In the genomic region with DNA sequence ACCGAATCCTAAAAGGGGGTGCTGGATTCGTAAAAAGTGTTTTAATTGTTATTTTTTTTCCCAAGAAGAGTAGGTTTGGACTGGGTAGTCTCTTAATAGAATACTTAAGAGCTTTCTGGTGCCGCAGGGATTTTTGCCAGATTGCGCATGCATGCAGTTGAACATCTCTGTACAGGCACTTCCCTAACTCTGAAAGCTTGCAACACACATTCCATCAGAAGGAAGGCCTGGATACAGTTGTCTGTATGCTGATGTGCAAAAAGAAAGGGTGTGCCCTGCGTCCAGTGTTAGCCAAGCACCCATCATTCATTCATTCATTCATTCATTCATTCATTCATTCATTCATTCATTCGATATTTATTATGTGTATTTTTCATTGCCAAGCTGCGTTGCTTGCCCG, we compare ENCODE assay signal across 8 mouse cellular contexts. TPM values are rescaled to one million over a fixed set of nuclear protein-coding genes. Genes with fewer than 3 reads are reported as not detected.
DNase-seq lines count a peak whose midpoint lies in the region; ATAC-seq and TF ChIP-seq lines count a peak whose summit lies in the region.

No protein-coding gene starts in this region.

- no peak for TF ChIP-seq POLR2A in cerebellum, adult 2 months (IDR thresholded peaks at IDR 0.05; ENCODE audit: borderline replicate concordance, insufficient read depth, low read length)
- TF ChIP-seq POLR2A in testis, adult 2 months (IDR thresholded peaks at IDR 0.05; ENCODE audit: control insufficient read depth, low read depth, low read length): no peak

- H3K27me3 ChIP-seq in cerebellum, adult 2 months (ENCODE audit: control insufficient read depth, insufficient read depth, low read length): no peaks in the 10 kb centered on the region
- no peaks in the 10 kb centered on the region for H3K27me3 ChIP-seq in testis, adult 2 months (ENCODE audit: control insufficient read depth, insufficient read depth, low read length)
- no peaks in the 10 kb centered on the region for H3K27me3 ChIP-seq in hindbrain, embryonic 16.5 days (replicated peaks; ENCODE audit: control insufficient read depth, insufficient read depth, low read length)
- no peaks in the 10 kb centered on the region for H3K27me3 ChIP-seq in megakaryocyte, embryonic 14.5 days (replicated peaks)

- peak overlapping the region; percentile 61 for H3K4me2 ChIP-seq in hindbrain, embryonic 16.5 days (ENCODE audit: low read length)

- WGBS in cerebellum, adult 2 months: 35% methylated on average over 8 of the region's 8 CpGs
- 45% methylated on average over 8 of the region's 8 CpGs for WGBS in hindbrain, embryonic 16.5 days

- TF ChIP-seq CTCF in cerebellum, adult 2 months (IDR thresholded peaks at IDR 0.05; ENCODE audit: borderline replicate concordance, insufficient read depth, low read depth, low read length): no peak
- TF ChIP-seq CTCF in testis, adult 2 months (IDR thresholded peaks at IDR 0.05; ENCODE audit: control insufficient read depth, insufficient read depth, insufficient replicate concordance, low read depth, low read length): no peak

- DNase-seq in cerebellum, adult 2 months: no peak
- no peak for DNase-seq in cerebellum, postnatal 36 days
- no peak for DNase-seq in testis, postnatal 10 days (ENCODE audit: low spot score)
- no peak for DNase-seq in adrenal gland, postnatal 25 days
- DNase-seq in left cerebral cortex, adult 11 months (ENCODE audit: low spot score): no peak

- H3K9ac ChIP-seq in hindbrain, embryonic 16.5 days (ENCODE audit: low read depth, low read length): peak overlapping the region; percentile 95

- H3K36me3 ChIP-seq in testis, adult 2 months (ENCODE audit: control insufficient read depth, insufficient read depth, low read length): no peaks in the 10 kb centered on the region
- H3K36me3 ChIP-seq in hindbrain, embryonic 16.5 days (ENCODE audit: control insufficient read depth, insufficient read depth, low read length): no peaks in the 10 kb centered on the region
- H3K36me3 ChIP-seq in megakaryocyte, embryonic 14.5 days (replicated peaks; ENCODE audit: low read length): peaks cover 6% of the 10 kb centered on the region

- peak overlapping the region; percentile 62 for H3K4me3 ChIP-seq in cerebellum, adult 2 months (replicated peaks; ENCODE audit: insufficient read depth, low read depth, low read length)
- peak overlapping the region; percentile 99 for H3K4me3 ChIP-seq in testis, adult 2 months (ENCODE audit: control insufficient read depth, low read depth, low read length)
- H3K4me3 ChIP-seq in hindbrain, embryonic 16.5 days (ENCODE audit: low read length): peak overlapping the region; percentile 93
- H3K4me3 ChIP-seq in megakaryocyte, embryonic 14.5 days (replicated peaks): peak overlapping the region; percentile 97

- no peaks in the 10 kb centered on the region for H3K9me3 ChIP-seq in hindbrain, embryonic 16.5 days (ENCODE audit: control insufficient read depth, low read length)
- no peaks in the 10 kb centered on the region for H3K9me3 ChIP-seq in megakaryocyte, embryonic 14.5 days

- peak; percentile 71 for ATAC-seq in hindbrain, embryonic 16.5 days

- peak overlapping the region; percentile 49 for H3K27ac ChIP-seq in cerebellum, adult 2 months (ENCODE audit: insufficient read depth, low read length)
- no peak overlapping the region for H3K27ac ChIP-seq in testis, adult 2 months (ENCODE audit: control insufficient read depth, insufficient read depth, low read depth, low read length)
- peak overlapping the region; percentile 95 for H3K27ac ChIP-seq in hindbrain, embryonic 16.5 days (ENCODE audit: low read depth, low read length)

- H3K4me1 ChIP-seq in cerebellum, adult 2 months (ENCODE audit: control insufficient read depth, insufficient read depth, low read length): no peaks in the 10 kb centered on the region; the same call in 1 of the 2 replicates
- H3K4me1 ChIP-seq in testis, adult 2 months (ENCODE audit: control insufficient read depth, insufficient read depth, low read length): peaks cover 4% of the 10 kb centered on the region
- peaks cover 20% of the 10 kb centered on the region for H3K4me1 ChIP-seq in hindbrain, embryonic 16.5 days (ENCODE audit: control insufficient read depth, insufficient read depth, low read depth, low read length)
- H3K4me1 ChIP-seq in megakaryocyte, embryonic 14.5 days: peaks cover 37% of the 10 kb centered on the region

RNA-seq across cellular contexts. Expression of gene Celf1, which starts 0.4 kb away (rescaled TPM):
- 91.1 and 95.2 TPM in 2 replicates for polyA plus RNA-seq in cerebellum, adult 2 months (2012; rRNA removed)
- 19.1 and 19.8 TPM in 2 replicates for polyA plus RNA-seq in testis, adult 2 months (2012; rRNA removed)
- polyA plus RNA-seq in hindbrain, embryonic 16.5 days (2015; fragmentation: Nextera tagmentation; extraction: Ambion mirVana): 81.9 and 95.3 TPM in 2 replicates
- 8.0 and 10.4 TPM in 2 replicates for polyA plus RNA-seq in megakaryocyte, embryonic 14.5 days (2012; ENCODE audit: insufficient read depth, low replicate concordance)
- total RNA-seq in adrenal gland, postnatal 25 days (2021): 92.6 and 96.8 TPM in 2 replicates

RNA-seq across cellular contexts. Expression of gene Ndufs3, which starts 35.1 kb away (rescaled TPM):
- polyA plus RNA-seq in cerebellum, adult 2 months (2012; rRNA removed): 278 and 280 TPM in 2 replicates
- polyA plus RNA-seq in testis, adult 2 months (2012; rRNA removed): 139 and 170 TPM in 2 replicates
- 221 and 244 TPM in 2 replicates for polyA plus RNA-seq in hindbrain, embryonic 16.5 days (2015; fragmentation: Nextera tagmentation; extraction: Ambion mirVana)
- 16.0 and 56.8 TPM in 2 replicates for polyA plus RNA-seq in megakaryocyte, embryonic 14.5 days (2012; ENCODE audit: insufficient read depth, low replicate concordance)
- 313 and 358 TPM in 2 replicates for total RNA-seq in adrenal gland, postnatal 25 days (2021)

RNA-seq across cellular contexts. Expression of gene Kbtbd4, which starts 35.2 kb away (rescaled TPM):
- 33.1 and 33.7 TPM in 2 replicates for polyA plus RNA-seq in cerebellum, adult 2 months (2012; rRNA removed)
- polyA plus RNA-seq in testis, adult 2 months (2012; rRNA removed): 34.5 and 35.5 TPM in 2 replicates
- polyA plus RNA-seq in hindbrain, embryonic 16.5 days (2015; fragmentation: Nextera tagmentation; extraction: Ambion mirVana): 56.7 and 61.4 TPM in 2 replicates
- polyA plus RNA-seq in megakaryocyte, embryonic 14.5 days (2012; ENCODE audit: insufficient read depth, low replicate concordance): 2.4 and 5.0 TPM in 2 replicates
- total RNA-seq in adrenal gland, postnatal 25 days (2021): 30.9 and 36.0 TPM in 2 replicates

RNA-seq across cellular contexts. Expression of gene C1qtnf4, which starts 54.1 kb away (rescaled TPM):
- 234 and 254 TPM in 2 replicates for polyA plus RNA-seq in cerebellum, adult 2 months (2012; rRNA removed)
- polyA plus RNA-seq in testis, adult 2 months (2012; rRNA removed): 390 and 487 TPM in 2 replicates
- polyA plus RNA-seq in hindbrain, embryonic 16.5 days (2015; fragmentation: Nextera tagmentation; extraction: Ambion mirVana): 19.8 and 26.6 TPM in 2 replicates
- polyA plus RNA-seq in megakaryocyte, embryonic 14.5 days (2012; ENCODE audit: insufficient read depth, low replicate concordance): 0.18 TPM in 1 of 2 replicates, not detected in the other
- 1.00 and 1.9 TPM in 2 replicates for total RNA-seq in adrenal gland, postnatal 25 days (2021)
